Mouse (Mus musculus): ENCODE measurements around the gene Desi2.

DNA sequence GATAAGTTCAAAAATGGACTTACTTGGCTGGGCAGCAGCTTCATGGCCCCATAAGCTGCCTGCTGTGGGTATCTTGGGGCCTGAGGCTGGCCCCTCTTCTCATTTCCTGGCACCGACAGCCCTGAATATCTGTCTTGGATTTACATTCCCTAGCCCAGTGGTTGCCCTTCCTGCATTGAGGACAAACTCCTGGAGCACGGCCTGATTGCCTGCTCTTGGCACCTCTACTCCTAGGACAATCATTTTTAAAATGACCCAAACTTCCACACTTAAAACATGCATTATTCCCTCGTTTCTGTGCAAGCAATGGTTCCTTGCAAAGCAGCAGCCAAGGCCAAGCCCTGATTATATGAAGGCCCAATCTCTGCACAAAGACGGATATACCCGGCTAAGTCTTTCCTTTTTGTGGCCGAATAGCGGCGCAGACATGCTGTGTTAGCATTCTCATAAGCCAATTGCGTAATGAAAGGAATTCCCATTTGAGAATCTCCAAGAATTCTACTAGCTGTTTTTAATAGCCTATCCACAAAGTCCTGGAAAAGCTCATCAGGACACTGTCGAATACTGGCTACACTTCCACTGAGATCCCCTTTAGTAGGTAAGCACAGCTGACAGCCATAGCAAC lies 18.6 kb downstream of the Desi2 start:
- no peak for TF ChIP-seq GATA2 (IDR thresholded peaks at IDR 0.05; ENCODE audit: borderline replicate concordance, low read depth, low read length)
- no peak for TF ChIP-seq CTCF (IDR thresholded peaks at IDR 0.05; ENCODE audit: low read depth, low read length)
- TF ChIP-seq GATA1 (IDR thresholded peaks at IDR 0.05; ENCODE audit: borderline replicate concordance, low read length): no peak
- TF ChIP-seq TAL1 (conservative IDR thresholded peaks at IDR 0.05; ENCODE audit: low read depth, low read length): no peak
- no peak for TF ChIP-seq POLR2AphosphoS5 (IDR thresholded peaks at IDR 0.05; ENCODE audit: insufficient replicate concordance, low read depth, low read length)

Measured in G1E (cell line).